Mouse (Mus musculus) cerebellum, adult 2 months (tissue): ENCODE data around the gene Fhod1. TPM values are rescaled to one million over a fixed set of nuclear protein-coding genes. Genes with fewer than 3 reads are reported as not detected.
A peak's percentile ranks its signal among the peaks of the same experiment; 100 is the strongest.

ENCODE experiments used
- DNase-seq, 2 experiments: peaks; one replicate each; pipeline ENCODE4 v3.0.0; 2021
- H3K27ac ChIP-seq: fragments of 200-500 bp; 2 replicates; pipeline ENCODE4 v1.5.1; 2012; ENCODE audit warnings: low read length, control low read depth, inconsistent platforms; ENCODE audit not compliant: insufficient read depth
- H3K27me3 ChIP-seq: fragments of 200-500 bp; 2 replicates; pipeline ENCODE4 v1.6.1; 2012; ENCODE audit warnings: inconsistent platforms, mild to moderate bottlenecking, low read length, moderate library complexity; ENCODE audit not compliant: control insufficient read depth, insufficient read depth
- H3K4me1 ChIP-seq: fragments of 200-500 bp; 2 replicates; pipeline ENCODE4 v1.6.1; 2011; ENCODE audit warnings: low read length; ENCODE audit not compliant: control insufficient read depth, insufficient read depth
- H3K4me3 ChIP-seq: fragments of 200-500 bp; replicated peaks from 2 replicates; pipeline ENCODE3; 2011; ENCODE audit warnings: mild to moderate bottlenecking, low read depth, low read length, control low read depth; ENCODE audit not compliant: insufficient read depth
- CTCF ChIP-seq: fragments of 200-500 bp; IDR thresholded peaks from 2 replicates; pipeline ENCODE4 v1.5.1; 2011; ENCODE audit warnings: low read depth, mild to moderate bottlenecking, control low read depth, low read length, moderate library complexity, borderline replicate concordance; ENCODE audit not compliant: insufficient read depth
- POLR2A ChIP-seq: fragments of 200-500 bp; IDR thresholded peaks from 2 replicates; pipeline ENCODE4 v1.6.1; 2011; ENCODE audit warnings: low read length, control low read depth, borderline replicate concordance; ENCODE audit not compliant: insufficient read depth
- WGBS: fragments of 180-500 bp; shearing (Covaris S2); methylation state at CpG from one replicate; pipeline ENCODE4 v1.1.7; 2018; 5-methylcytosine and 5-hydroxymethylcytosine counted together
- polyA plus RNA-seq: library from polyadenylated mRNA; depleted of rRNA; stranded (reverse); fragments of >200 nt; gene quantifications from 2 replicates; pipeline ENCODE4 v1.2.3, GENCODE M21; 2012

Fhod1 gene
- polyA plus RNA-seq, 1 experiment, result 4.0 TPM

- TF ChIP-seq CTCF (no peak), POLR2A (no peak)
- Histone ChIP-seq H3K4me3 (no peak overlapping the region), H3K4me1 (peaks cover 76% of the 10 kb centered on the region), H3K27me3 (no peaks in the 10 kb centered on the region), H3K27ac (peak overlapping the region; percentile 99)
- peak; percentile 54 to 55 for DNase-seq
- WGBS, result 26% methylated on average over 8 of the region's 8 CpGs
Measured at GRCm38 (mm10) chr8:105310118-105310517, 37.6 kb downstream of the Fhod1 start.

- H3K27ac ChIP-seq, result peak overlapping the region; percentile 99
- H3K27me3 ChIP-seq, result no peaks in the 10 kb centered on the region
- no peak for TF ChIP-seq POLR2A
- TF ChIP-seq CTCF, result no peak
- WGBS, result 16% methylated on average over 15 of the region's 15 CpGs
- peak overlapping the region; percentile 42 for H3K4me3 ChIP-seq
- peak; percentile 93 to 97 for DNase-seq
- peaks cover 77% of the 10 kb centered on the region for H3K4me1 ChIP-seq
Measured at GRCm38 (mm10) chr8:105309142-105309847, 38.5 kb downstream of the Fhod1 start.

GRCm38 (mm10) chr8:105308428-105308827, 39.3 kb downstream of the Fhod1 start:
- no peaks in the 10 kb centered on the region for H3K27me3 ChIP-seq
- H3K27ac ChIP-seq, result peak overlapping the region; percentile 99
- peak in 1 of 2 experiments; percentile 40 for DNase-seq
- WGBS, result 89% methylated on average over 10 of the region's 10 CpGs
- H3K4me3 ChIP-seq, result peak overlapping the region; percentile 42
- H3K4me1 ChIP-seq, result peaks cover 70% of the 10 kb centered on the region
- TF ChIP-seq CTCF (no peak), POLR2A (no peak)

GRCm38 (mm10) chr8:105307670-105308069, 40.1 kb downstream of the Fhod1 start:
- WGBS, result 95% methylated on average over 13 of the region's 13 CpGs
- TF ChIP-seq CTCF (no peak), POLR2A (no peak)
- Histone ChIP-seq H3K27ac (0 out of 2 replicates have a peak overlapping the region, but pooled peaks have one; percentile 99), H3K27me3 (no peaks in the 10 kb centered on the region), H3K4me1 (peaks cover 62% of the 10 kb centered on the region), H3K4me3 (no peak overlapping the region)
- no peak for DNase-seq

GRCm38 (mm10) chr8:105306146-105306691, 41.5 kb downstream of the Fhod1 start:
- Histone ChIP-seq H3K27ac (peak overlapping the region; percentile 88), H3K4me1 (peaks cover 53% of the 10 kb centered on the region), H3K4me3 (peak overlapping the region; percentile 58), H3K27me3 (no peaks in the 10 kb centered on the region)
- 36% methylated on average over 5 of the region's 5 CpGs for WGBS
- TF ChIP-seq CTCF (0 out of 2 replicates have a peak, but pooled peaks have one; percentile 14), POLR2A (no peak)
- DNase-seq, result peak in 1 of 2 experiments; percentile 51

- Histone ChIP-seq H3K27ac (peak within 1 kb of the TSS; percentile 88), H3K4me3 (peak within 1 kb of the TSS; percentile 58), H3K27me3 (no peaks in the 10 kb centered on the region), H3K4me1 (peaks cover 53% of the 10 kb centered on the region)
- 7% methylated on average over 27 of the region's 30 CpGs for WGBS
- no peak; the same call in 1 of the 2 replicates for TF ChIP-seq POLR2A
- DNase-seq, result peak; percentile 79 to 84
Measured at GRCm38 (mm10) chr8:105305211-105306145, 42.3 kb downstream of the Fhod1 start, which contains the start of gene Elmo3. Gene Elmo3, plus strand, starts transcription at chr8:105305601.

GRCm38 (mm10) chr8:105304325-105305210, 43.2 kb downstream of the Fhod1 start:
- Histone ChIP-seq H3K27ac (peak overlapping the region; percentile 56), H3K4me3 (no peak overlapping the region), H3K4me1 (peaks cover 44% of the 10 kb centered on the region), H3K27me3 (no peaks in the 10 kb centered on the region)
- DNase-seq, result no peak
- TF ChIP-seq POLR2A (no peak), CTCF (no peak)
- WGBS, result 38% methylated on average over 9 of the region's 9 CpGs
